Mouse (Mus musculus) G1E (cell line): ENCODE results near the gene Slc22a17.

Experiments used
- CTCF ChIP-seq: IDR thresholded peaks from 2 replicates; pipeline ENCODE4 v1.5.1; 2012; ENCODE audit warnings: low read depth, low read length, inconsistent platforms, mixed read lengths
- GATA1 ChIP-seq: IDR thresholded peaks from 2 replicates; pipeline ENCODE4 v1.6.1; 2012; ENCODE audit warnings: borderline replicate concordance, low read length, inconsistent platforms, mixed read lengths
- GATA2 ChIP-seq: IDR thresholded peaks from 2 replicates; pipeline ENCODE4 v1.6.1; 2012; ENCODE audit warnings: low read depth, low read length, inconsistent platforms, borderline replicate concordance
- POLR2AphosphoS5 ChIP-seq: IDR thresholded peaks from 2 replicates; pipeline ENCODE4 v1.6.1; 2012; ENCODE audit warnings: low read depth, low read length, inconsistent platforms; ENCODE audit not compliant: insufficient replicate concordance
- TAL1 ChIP-seq: conservative IDR thresholded peaks from 2 replicates; pipeline ENCODE4 v1.6.1; 2012; ENCODE audit warnings: low read depth, low read length, inconsistent platforms, mixed read lengths

GRCm38 (mm10) chr14:54955481-54955880 lies 42.5 kb upstream of the Slc22a17 start:
- TF ChIP-seq CTCF (no peak), GATA1 (no peak), TAL1 (no peak), POLR2AphosphoS5 (no peak), GATA2 (no peak)
